Mouse (Mus musculus) cortical plate, adult 2 months (tissue): ENCODE results near the gene Wrap73.

Experiments used
- CTCF ChIP-seq: fragments of 200-500 bp; IDR thresholded peaks from 2 replicates; pipeline ENCODE4 v1.5.1; 2011; ENCODE audit warnings: mild to moderate bottlenecking, control low read depth, low read length; ENCODE audit not compliant: insufficient read depth; ENCODE audit errors: extremely low read depth
- POLR2A ChIP-seq: fragments of 200-500 bp; IDR thresholded peaks from 2 replicates; pipeline ENCODE4 v1.6.1; 2011; ENCODE audit warnings: mild to moderate bottlenecking, low read length, control low read depth; ENCODE audit not compliant: insufficient read depth; ENCODE audit errors: extremely low read depth

- no peak for TF ChIP-seq POLR2A
- no peak for TF ChIP-seq CTCF
Observed at GRCm38 (mm10) chr4:154125202-154125601, 17.0 kb upstream of the Wrap73 start.
